Mouse (Mus musculus) megakaryocyte progenitor cell, adult 5-6 weeks (primary cell): Measurements from ENCODE around the gene Elp5. TPM values are rescaled to one million over a fixed set of nuclear protein-coding genes. Genes with fewer than 3 reads are reported as not detected.

Experiments
- ATAC-seq: replicated peaks from 2 replicates; pipeline ENCODE4 v1.8.0; 2016; ENCODE audit warnings: mild to moderate bottlenecking, moderate TSS enrichment, inconsistent platforms; ENCODE audit not compliant: poor library complexity
- total RNA-seq, 2 experiments: library from RNA; stranded (forward) in 1 of 2; stranded (reverse) in 1 of 2; fragments of 157-497, 149-512 nt in 1 of 2; fragments of 200-1000 nt in 1 of 2; gene quantifications; 2 replicates each; pipeline versions ENCODE4 v1.2.3 to v1.2.4; 2015 to 2017

The Elp5 gene
- total RNA-seq, 2 experiments from 2014 or later: 66.1 to 110 TPM

GRCm38 (mm10) chr11:69964650-69965270 lies 17.6 kb downstream of the Elp5 start, which contains the start of gene Cldn7:
Cldn7 (plus strand) TSS chr11:69964779.
- no peak for ATAC-seq

GRCm38 (mm10) chr11:69961841-69962240 lies 20.5 kb downstream of the Elp5 start:
- no peak for ATAC-seq

DNA sequence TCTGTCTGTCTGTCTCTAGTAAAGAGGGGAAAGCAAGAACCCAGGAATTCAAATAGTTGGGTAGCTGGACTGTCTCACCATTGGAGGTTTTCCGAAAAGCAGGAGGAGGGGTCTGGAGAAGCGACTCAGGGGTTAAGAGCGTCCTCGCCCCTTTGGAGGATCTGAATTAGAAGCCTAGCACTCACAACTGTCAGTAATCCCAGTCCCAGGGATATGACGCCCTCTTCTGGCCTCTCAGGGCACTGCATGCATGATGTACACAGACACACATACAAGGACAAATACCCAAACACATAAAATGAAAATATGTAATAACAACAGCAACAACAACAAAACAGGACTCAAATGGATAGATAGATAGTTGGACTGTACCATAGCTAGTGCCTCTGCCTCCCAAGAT lies 21.7 kb downstream of the Elp5 start:
- ATAC-seq: peak; percentile 55

GRCm38 (mm10) chr11:69956218-69956617 lies 26.1 kb downstream of the Elp5 start:
- ATAC-seq: 0 out of 2 replicates have a peak, but pooled peaks have one; percentile 54

GRCm38 (mm10) chr11:69955618-69956017 lies 26.7 kb downstream of the Elp5 start:
- peak; percentile 48; the same call in 1 of the 2 replicates for ATAC-seq

DNA sequence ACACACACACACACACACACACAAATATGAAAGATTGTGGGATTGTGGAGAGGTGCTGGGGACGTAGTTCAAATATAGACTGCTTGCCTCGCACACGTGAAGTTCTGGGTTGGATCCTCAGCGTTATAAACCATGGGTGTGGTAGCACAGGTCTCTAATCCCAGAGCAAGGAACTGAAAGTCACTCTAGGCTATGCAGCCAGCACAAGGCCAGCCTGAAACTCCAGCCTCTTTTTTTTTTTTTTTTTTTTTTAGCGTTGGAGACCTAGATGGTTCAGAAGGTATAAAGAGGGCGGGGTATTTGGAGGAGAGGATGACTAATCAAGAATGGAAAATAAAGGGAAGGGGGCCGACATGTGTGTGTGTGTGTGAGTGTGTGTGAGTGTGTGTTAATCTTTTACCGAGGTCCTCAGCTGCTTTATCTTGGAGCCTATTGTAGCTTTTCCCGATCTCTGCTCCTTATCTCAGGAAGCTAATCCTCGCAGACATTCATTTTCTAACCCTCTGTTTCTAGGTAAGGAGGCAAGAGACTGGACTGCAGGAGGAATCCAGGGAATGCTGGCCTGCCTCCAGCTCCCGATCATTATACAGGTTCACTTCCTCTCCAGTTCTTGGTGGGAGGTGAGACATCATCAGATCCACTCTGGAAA lies 28.9 kb downstream of the Elp5 start:
- no peak for ATAC-seq

DNA sequence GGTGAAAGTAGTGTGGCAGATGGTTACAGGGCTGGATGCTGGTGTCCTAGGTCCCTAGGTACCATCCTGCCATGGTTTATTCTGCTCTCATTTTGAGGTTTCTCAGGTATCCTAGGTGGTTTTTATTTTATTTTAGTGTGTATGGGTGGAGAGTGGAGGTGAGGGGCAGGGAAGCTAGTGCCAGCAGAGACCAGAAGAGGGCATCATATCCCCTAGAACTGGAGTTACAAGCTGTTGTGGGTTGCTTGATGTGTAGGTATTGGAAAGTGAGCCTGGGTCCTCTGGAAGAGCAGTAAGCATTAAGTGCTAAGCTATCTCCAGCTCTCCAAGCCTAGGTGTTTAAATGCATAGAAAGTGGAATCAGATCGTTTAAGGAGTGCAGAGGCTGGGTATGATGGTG lies 30.0 kb downstream of the Elp5 start:
- ATAC-seq: no peak

DNA sequence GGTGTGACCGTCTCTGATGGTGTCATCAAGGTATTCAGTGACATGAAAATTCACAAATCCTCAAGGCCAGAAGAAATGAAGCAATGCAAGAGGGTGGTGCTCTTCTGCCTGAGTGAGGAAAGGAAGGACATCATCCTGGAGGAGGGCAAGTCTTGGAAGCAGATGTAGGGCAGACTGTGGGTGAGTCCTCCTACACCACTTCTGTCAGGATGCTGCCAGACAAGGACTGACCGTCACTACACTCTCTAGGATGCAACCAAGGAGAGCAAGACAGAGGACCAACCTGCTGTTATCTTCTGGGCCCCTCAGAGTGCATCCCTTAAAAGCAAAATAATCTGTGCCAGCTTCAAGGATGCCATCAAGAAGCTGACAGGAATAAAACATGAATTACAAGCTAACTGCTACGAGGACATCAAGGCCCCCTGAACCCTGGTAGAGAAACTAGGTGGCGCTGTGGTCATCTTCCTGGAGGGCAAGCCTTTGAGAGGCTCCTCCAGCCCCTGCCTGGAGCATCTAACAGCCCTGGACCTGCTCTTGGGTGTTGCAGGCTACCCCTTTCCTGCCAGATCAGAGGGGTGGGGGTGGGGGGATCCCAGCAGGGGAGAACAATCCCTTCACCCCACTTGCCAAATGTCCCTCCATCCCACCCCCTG lies 31.4 kb downstream of the Elp5 start:
- no peak for ATAC-seq

- ATAC-seq: peak; percentile 82
Observed at GRCm38 (mm10) chr11:69948763-69949150, 33.6 kb downstream of the Elp5 start.

- peak; percentile 88 for ATAC-seq
Observed at GRCm38 (mm10) chr11:69948066-69948762, 34.1 kb downstream of the Elp5 start, which contains the start of gene Slc2a4. Slc2a4 (minus strand) TSS chr11:69948188.

GRCm38 (mm10) chr11:69947337-69948065 lies 34.8 kb downstream of the Elp5 start:
- ATAC-seq: no peak

- ATAC-seq: peak; percentile 40; the same call in 1 of the 2 replicates
Observed at GRCm38 (mm10) chr11:69945997-69946891, 36.1 kb downstream of the Elp5 start.

DNA sequence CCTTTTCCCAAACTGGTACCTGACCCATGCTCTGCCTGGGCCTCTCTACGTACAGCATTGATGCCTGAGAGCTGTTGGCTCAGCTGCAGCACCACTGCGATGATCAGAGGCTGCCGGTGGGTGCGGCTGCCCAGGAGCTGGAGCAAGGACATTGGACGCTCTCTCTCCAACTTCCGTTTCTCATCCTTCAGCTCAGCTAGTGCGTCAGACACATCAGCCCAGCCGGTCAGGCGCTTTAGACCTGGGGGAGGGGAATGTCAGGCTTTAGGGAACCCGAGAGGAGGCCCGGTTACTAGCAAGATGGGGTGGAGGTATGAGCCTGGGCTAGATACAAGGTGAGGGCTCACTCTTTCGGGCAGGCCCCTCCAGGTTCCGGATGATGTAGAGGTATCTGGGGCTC lies 37.1 kb downstream of the Elp5 start:
- no peak for ATAC-seq

GRCm38 (mm10) chr11:69940962-69941361 lies 41.4 kb downstream of the Elp5 start:
- no peak for ATAC-seq

GRCm38 (mm10) chr11:69939731-69940130 lies 42.6 kb downstream of the Elp5 start:
- no peak for ATAC-seq

DNA sequence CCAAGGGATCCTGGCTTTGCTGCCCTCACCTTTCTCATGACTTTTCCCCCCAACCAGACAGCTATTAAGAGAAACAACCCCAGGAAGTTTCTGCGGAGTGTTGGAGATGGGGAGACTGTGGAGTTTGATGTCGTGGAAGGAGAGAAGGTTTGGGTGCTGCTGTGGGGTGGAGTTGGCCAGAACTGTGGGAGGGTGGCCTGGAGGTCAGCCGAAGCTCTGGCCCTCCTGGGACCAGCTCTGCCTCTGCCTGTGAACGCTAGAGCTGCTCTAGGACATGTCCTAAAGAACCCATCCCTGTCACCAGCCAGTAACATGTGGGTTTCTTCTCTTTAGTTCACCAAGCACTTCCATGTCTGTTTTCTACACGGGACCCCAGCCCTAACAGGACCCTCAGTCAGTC lies 43.1 kb downstream of the Elp5 start:
- no peak for ATAC-seq

DNA sequence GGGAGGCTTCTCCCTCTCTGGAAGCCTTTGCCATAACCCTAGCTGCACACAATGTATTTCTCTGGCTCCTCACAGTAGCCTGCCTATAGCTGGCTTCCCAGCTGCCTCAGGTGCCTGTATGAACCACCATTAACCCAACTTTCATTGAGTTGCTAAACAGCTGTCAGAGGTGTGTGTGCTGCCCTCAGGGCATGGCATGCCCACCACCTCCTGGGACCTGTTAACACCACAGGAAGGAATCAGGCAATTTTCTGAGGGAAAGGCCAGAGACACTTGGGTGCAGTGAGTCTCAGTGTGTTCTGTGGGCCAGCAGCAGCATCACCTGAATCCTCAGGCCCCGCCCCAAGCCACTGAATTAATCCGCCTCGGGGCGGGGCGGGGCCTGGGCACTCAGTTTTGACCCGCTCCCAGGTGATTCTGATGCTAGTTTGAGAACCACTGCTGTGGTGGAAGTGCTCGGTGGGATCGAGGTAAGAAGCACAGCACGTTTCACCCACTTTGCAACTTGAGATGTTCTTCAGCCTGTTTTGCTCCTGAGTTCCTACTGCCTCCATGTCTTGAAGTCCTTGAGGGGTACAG lies 43.8 kb downstream of the Elp5 start:
- ATAC-seq: no peak

GRCm38 (mm10) chr11:69937834-69938233 lies 44.5 kb downstream of the Elp5 start:
- ATAC-seq: no peak

DNA sequence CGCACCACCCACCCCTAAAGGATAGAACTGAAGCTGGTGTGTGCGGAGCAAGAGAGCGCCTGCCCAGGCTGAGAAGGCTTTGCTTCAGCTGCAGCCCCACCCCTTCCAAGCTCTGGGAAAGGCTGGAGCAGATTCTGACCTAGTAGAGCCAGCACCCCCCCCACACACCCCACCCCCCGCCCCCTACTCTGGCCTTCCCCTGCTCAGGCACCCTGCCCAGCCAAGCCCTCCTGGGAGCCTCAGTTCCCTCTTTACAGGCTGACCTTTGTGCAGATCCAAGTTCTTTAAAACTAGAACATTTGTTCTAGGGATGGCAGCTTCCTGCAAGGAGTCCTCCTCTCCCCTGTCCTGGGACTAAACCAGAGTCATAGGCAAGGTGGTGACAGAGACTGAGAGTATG lies 44.9 kb downstream of the Elp5 start:
- no peak for ATAC-seq
